Mouse (Mus musculus): ENCODE results near the gene Rfc3. TPM values are rescaled to one million over a fixed set of nuclear protein-coding genes. Genes with fewer than 3 reads are reported as not detected.
"Not testable (repeated sequence)": the region's sequence is repeated elsewhere in the genome, so short reads cannot be mapped to it uniquely, and the experiment has no call there.

The Rfc3 gene
- 106 and 121 TPM in 2 replicates for total RNA-seq (2014; fragmentation: Nextera tagmentation)
- total RNA-seq (2017) = 53.2 and 56.5 TPM in 2 replicates

DNA sequence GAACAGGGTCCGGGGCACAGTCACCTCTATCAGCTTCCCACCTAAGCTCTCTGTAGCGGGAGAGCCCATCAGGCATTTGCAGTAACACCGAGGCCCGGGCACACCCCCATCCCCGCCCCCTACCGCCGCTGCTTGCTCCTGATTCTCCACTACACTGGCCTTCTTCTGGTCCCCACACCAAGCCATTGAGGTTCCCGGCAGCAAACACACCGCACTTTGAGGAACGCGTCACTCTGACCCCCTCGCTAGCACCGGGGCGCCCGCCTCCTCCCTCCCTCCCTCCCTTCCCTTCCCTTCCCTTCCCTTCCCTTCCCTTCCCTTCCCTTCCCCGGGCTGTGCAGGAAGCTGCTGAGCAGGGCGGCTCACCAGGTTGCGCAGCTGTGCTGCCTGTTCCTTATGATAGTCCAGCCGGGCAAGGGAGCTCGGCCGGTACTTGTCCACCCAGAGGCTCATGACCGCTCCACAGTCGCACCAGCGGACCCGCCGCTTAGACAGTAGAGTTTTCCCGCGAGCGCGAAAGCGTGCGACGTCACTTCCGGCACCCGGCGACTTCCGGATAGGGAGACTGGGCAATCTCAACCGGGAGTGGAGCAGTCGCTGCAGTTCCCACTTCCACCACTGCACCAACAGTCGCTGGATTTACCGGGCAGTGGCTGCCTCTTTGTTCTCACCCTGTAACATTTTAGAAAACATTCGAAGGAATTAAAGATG lies at the start of gene Rfc3:
Rfc3 (minus strand) TSS at position 543 of the 711 bp plus-strand sequence.
- peak; percentile 98 for ATAC-seq (replicated peaks; ENCODE audit: poor library complexity, severe bottlenecking)

DNA sequence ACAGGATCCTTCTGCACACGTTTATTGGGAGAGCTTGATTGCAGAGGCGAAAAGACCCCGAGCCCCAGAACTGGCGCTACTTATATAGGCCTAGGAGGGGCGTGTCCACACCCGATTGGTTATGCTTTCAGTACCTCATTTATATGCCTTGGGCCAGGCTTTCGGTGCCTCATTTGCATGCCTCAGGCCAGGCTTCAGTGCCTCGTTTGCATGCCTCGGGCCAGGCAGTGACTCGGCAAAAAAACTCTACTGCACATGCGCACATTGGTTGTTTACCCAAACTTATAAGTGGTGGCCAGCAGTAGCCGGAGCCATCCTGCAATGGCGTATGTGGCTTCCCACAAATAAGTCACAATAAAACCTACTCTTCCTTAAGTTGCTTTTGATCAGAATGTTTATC lies 42.6 kb upstream of the Rfc3 start:
- not testable (repeated sequence) for ATAC-seq (replicated peaks; ENCODE audit: poor library complexity, severe bottlenecking)

DNA sequence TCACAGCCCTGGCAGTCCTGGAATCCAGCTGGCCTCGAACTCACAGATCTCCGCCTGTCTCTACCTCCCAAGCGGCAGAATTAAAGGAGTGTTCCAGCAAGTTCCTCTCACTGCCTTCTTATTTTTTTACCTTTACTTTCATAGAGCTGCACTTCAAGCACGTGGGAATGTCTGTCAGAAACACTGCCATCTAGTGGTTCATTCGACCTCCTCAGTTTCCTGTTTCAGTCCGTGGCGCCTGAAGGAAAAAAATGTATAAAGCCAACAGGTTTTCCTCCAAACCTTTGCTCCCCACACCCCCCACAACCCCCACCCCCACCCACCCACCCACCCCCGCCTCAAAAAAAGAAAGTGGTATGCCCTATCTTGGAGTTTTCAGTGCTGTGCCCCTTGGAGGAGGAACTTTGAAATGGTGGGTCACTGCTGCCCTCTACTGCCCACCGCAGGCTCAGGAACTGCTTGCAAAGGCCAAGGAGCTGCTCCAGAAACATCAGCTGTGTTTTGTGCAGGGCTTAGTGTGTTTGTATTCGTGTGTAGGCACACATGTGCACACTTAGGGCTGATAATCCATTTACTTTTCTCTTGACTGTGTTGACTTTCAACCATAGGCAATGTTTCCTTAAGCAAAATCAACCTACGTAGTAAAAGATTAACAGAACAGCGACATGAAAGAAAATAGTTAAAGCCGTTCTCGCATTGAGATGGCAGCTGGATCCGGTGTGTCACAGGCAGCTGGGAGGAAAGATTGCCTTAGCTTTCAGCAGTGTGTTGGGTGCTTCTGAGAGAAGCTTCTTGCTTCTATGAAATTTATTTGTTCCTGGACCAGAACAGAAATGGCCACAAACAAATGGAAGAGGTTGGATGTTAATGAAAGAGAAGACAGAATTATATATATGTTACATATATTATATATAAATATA lies 35.8 kb upstream of the Rfc3 start:
- ATAC-seq (replicated peaks; ENCODE audit: poor library complexity, severe bottlenecking) = peak; percentile 99

DNA sequence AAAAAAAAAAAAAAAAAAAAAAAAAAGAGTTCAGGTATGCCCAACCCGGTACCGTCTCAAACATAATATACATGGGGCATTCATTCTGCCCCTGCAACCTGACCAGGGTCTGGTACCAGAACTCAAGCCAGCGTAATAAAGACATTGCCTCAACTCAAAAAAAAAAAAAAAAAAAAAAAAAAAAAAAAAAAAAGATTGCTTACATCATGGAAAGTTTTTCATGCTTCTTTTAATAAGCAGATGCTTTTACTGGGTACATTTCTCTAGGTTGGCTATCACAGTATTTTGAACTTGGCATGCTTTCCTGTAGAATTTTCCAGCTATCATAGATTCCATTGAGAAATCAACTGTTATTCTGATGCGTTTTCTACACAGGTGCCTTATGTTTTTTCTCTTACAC lies 11.2 kb upstream of the Rfc3 start:
- ATAC-seq (replicated peaks; ENCODE audit: poor library complexity, severe bottlenecking) = no peak

DNA sequence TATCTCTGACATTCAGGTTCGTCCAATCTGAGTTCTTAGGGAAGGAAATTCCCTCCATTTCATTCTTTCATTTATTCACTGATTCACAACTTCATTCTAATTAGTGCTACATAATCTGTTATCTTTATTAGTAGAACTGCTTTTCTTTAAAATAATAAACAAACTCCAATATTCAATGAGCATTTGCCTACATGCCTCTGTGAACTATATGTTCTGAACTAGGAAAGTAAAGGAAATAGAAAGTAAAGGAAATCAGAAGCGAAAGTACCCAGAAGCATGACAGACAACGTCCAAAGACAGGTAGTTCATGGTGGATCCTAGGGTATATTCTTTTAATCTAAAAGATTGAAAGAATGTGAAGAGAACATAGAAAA lies 356 bp upstream of the Rfc3 start:
- ATAC-seq (replicated peaks; ENCODE audit: poor library complexity, severe bottlenecking) = no peak

DNA sequence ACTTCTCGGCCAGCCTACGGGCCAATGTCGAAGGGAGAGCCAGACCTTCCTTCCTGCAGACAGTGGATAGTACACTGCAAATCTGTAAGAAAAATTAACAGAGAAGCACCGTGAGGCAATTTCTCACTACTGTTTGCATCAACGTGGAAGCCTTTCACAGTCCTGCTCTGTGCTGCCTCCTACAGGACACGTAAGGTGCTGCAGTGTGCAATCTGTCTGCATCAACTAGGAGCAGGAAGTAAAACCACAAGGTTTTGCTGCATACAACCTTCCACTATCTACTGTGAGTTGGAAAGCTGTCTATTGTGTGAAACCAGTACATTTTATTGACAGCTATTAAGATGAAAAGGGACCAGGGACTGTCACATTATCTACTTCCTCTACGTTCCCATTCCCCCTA lies 6.2 kb downstream of the Rfc3 start:
- ATAC-seq (replicated peaks; ENCODE audit: poor library complexity, severe bottlenecking) = peak; percentile 88

DNA sequence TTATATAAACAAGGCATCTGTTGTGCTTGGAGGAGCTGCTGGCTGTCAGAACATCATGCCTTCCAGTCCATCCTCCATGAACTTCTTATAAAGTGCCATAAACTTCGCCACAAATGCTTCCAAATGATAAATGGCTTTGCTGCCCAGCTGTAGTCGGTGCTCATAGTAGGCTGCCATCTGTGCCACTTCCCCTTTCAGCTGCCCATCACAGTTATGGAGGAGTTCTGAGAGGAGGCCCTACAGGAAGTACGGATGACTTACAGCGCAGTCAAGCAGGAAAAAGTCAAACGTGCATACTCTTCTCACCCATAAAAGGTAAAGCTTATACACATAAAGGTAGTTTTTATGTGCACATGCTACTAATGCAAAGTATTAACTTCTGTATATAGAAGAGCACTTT lies 8.2 kb downstream of the Rfc3 start:
- peak; percentile 68 for ATAC-seq (replicated peaks; ENCODE audit: poor library complexity, severe bottlenecking)

DNA sequence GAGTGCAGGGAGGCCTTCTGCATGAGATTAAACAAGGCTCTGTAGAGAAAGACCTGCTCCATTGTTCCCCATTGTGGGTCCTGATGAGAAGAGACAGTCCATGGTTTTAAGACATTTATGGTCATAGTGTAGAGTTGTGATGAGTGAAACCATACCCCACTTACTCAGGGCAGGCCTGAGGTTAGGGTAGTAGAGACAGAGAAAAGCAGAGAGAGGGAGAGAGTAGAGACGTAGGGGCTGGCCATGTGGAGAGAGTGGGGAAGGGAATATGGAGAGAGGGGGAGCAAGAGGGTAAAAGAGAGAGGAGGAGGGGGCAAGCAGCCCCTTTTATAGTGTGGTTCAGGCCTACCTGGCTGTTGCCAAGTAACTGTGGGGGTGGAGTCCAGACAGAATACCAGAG lies 8.9 kb downstream of the Rfc3 start:
- no peak for ATAC-seq (replicated peaks; ENCODE audit: poor library complexity, severe bottlenecking)

DNA sequence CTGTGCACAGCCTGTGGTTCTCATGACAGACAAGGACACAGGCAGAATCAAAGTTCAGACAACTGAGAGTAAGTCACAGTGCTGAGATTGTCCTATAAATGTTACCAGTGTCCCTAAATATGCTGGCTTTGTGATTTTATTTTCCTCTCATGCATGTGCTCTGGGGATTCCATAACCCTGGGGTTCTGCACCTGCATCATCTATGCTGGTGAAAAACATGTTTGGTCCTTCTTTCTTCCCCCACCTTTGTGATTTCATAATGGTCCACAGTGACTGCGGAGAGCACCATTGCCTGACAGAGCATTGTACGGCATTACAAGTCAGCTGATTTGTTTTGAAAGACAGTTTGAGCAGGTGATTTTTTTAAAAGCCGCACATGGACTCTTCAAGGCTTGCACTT lies 45.1 kb downstream of the Rfc3 start, which contains the start of gene Vmn2r18:
Vmn2r18 (minus strand) TSS at position 101 of the 400 bp plus-strand sequence.
- no peak for ATAC-seq (replicated peaks; ENCODE audit: poor library complexity, severe bottlenecking)

DNA sequence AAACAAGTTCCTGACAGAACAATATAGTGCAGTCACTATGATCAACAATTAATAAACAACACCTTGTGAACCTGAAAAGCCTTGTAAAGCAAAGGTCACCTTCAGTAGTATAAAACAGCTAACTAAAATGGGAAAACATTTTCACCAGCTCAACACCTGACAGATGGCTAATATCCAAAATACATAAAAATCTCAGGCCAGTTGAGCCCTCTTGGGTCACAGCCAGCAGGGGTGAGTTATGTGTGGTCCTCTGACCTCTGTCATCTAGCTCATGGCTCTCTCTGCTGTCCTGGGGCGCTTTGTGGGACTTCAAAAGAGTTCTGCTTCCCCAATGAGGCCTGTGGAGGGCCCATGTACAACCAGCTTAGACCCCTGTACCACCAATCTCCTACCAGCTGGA lies 49.3 kb downstream of the Rfc3 start:
- no peak for ATAC-seq (replicated peaks; ENCODE audit: poor library complexity, severe bottlenecking)

Other genes starting within 250 kb of the Rfc3 start
- not detected in 2 replicates for gene Gm42906, start 223.1 kb downstream of the Rfc3 start, total RNA-seq (2014; fragmentation: Nextera tagmentation)
- not detected in 2 replicates for gene Gm42906, start 223.1 kb downstream of the Rfc3 start, total RNA-seq (2017)
- gene Vmn2r18, start 45.2 kb downstream of the Rfc3 start, total RNA-seq (2014; fragmentation: Nextera tagmentation) = 0.99 TPM in 1 of 2 replicates, not detected in the other
- gene Vmn2r18, start 45.2 kb downstream of the Rfc3 start, total RNA-seq (2017) = not detected in 2 replicates